Comparison of ENCODE assay signal across 19 mouse cellular contexts in genomic region chr5:104144057-104144456, GRCm38 (mm10). TPM values are rescaled to one million over a fixed set of nuclear protein-coding genes. Genes with fewer than 3 reads are reported as not detected.
DNase-seq lines count a peak whose midpoint lies in the region.
"Had no signal": no experiment of that assay in that cellular context is flagged by ENCODE, and none has a peak within 500 bp of the region (broad histone marks: within the 10 kb centered on the region; RNA-seq: fewer than 3 reads in every experiment).

No protein-coding gene starts in this region.

- DNase-seq in heart, adult 11 months = peak; percentile 57
- no peak for DNase-seq in heart, adult 8-10 months (ENCODE audit: low spot score)
- DNase-seq: adrenal gland, adult 2 months; adrenal gland, adult 8-10 months; adrenal gland, postnatal 10 days; adrenal gland, postnatal 14 days; adrenal gland, postnatal 25 days; adrenal gland, postnatal 36 days; B cell, adult 2 months; cerebellum, adult 11 months; cerebellum, adult 11-12 months; cerebellum, adult 18-20 months; cerebellum, adult 2 months had no signal

RNA-seq across cellular contexts. Expression of gene Dspp, which starts 26.5 kb away (rescaled TPM):
- not detected for total RNA-seq in heart, adult 8-10 months (2022)
- total RNA-seq: adrenal gland, adult 18-20 months; adrenal gland, adult 2 months; adrenal gland, adult 8-10 months; adrenal gland, postnatal 10 days; adrenal gland, postnatal 14 days; adrenal gland, postnatal 25 days; adrenal gland, postnatal 36 days; adrenal gland, postnatal 4 days; CH12.LX; ES-E14; MEL had no signal

RNA-seq across cellular contexts. Expression of gene Sparcl1, which starts 30.5 kb away (rescaled TPM):
- 100 to 1,000 TPM; 165 to 223 (median 203) TPM for total RNA-seq in heart, adult 8-10 months (2022)
- total RNA-seq: CH12.LX, G1E, MEL had no signal

RNA-seq across cellular contexts. Expression of gene Dmp1, which starts 58.4 kb away (rescaled TPM):
- total RNA-seq in heart, adult 8-10 months (2022) = not detected
- total RNA-seq: adrenal gland, adult 18-20 months; adrenal gland, postnatal 14 days; adrenal gland, postnatal 25 days; adrenal gland, postnatal 36 days; ES-E14; MEL had no signal
